Mouse (Mus musculus) layer of hippocampus, postnatal 10 days (tissue): Measurements from ENCODE around the gene Atg2b. TPM values are rescaled to one million over a fixed set of nuclear protein-coding genes. Genes with fewer than 3 reads are reported as not detected.

ENCODE experiments used
- DNase-seq, 2 experiments: peaks; one replicate each; pipeline ENCODE4 v3.0.0; 2021; ENCODE audit warnings: low spot score in 2 of 2
- total RNA-seq, 2 experiments: library from RNA; stranded (reverse); gene quantifications; 2 replicates each; pipeline ENCODE4 v1.2.3; 2021

Gene Atg2b
- total RNA-seq, 2 experiments from 2014 or later = 42.0 TPM

- no peak for DNase-seq
Observed at GRCm38 (mm10) chr12:105598503-105598902, 86.5 kb downstream of the Atg2b start.

- no peak for DNase-seq
Observed at GRCm38 (mm10) chr12:105597135-105597534, 87.9 kb downstream of the Atg2b start.

GRCm38 (mm10) chr12:105593471-105593870 is 91.5 kb downstream of the Atg2b start:
- DNase-seq = no peak

GRCm38 (mm10) chr12:105592361-105592761 is 92.7 kb downstream of the Atg2b start:
- DNase-seq = no peak

- no peak for DNase-seq
Observed at GRCm38 (mm10) chr12:105590786-105591185, 94.2 kb downstream of the Atg2b start.

- no peak for DNase-seq
Observed at GRCm38 (mm10) chr12:105587526-105587925, 97.5 kb downstream of the Atg2b start.

GRCm38 (mm10) chr12:105584851-105585250 is 100.2 kb downstream of the Atg2b start:
- peak; percentile 73 to 82 for DNase-seq

GRCm38 (mm10) chr12:105583484-105583883 is 101.5 kb downstream of the Atg2b start:
- no peak for DNase-seq

- DNase-seq = no peak
Observed at GRCm38 (mm10) chr12:105582486-105582885, 102.5 kb downstream of the Atg2b start.

GRCm38 (mm10) chr12:105580490-105580889 is 104.5 kb downstream of the Atg2b start:
- DNase-seq = no peak

GRCm38 (mm10) chr12:105574356-105574755 is 110.7 kb downstream of the Atg2b start:
- no peak for DNase-seq

GRCm38 (mm10) chr12:105572622-105573021 is 112.4 kb downstream of the Atg2b start:
- DNase-seq = no peak

GRCm38 (mm10) chr12:105571867-105572266 is 113.1 kb downstream of the Atg2b start:
- no peak for DNase-seq

Other genes with a start within 250 kb of the Atg2b start
- gene D430019H16Rik, start 231.4 kb downstream of the Atg2b start, total RNA-seq = 100 to 1,000 TPM; 158 to 166 TPM
- under 1 TPM; 0.57 to 0.60 TPM for gene Bdkrb2, start 122.0 kb downstream of the Atg2b start, total RNA-seq
- gene Bdkrb1, start 82.1 kb downstream of the Atg2b start, total RNA-seq = not detected
- gene Gskip, start 382 bp downstream of the Atg2b start, total RNA-seq = 10 to 100 TPM; 14.8 to 15.7 TPM
- gene Ak7, start 20.8 kb upstream of the Atg2b start, total RNA-seq = 1 to 10 TPM; 2.2 to 2.8 TPM
- gene Papola, start 99.5 kb upstream of the Atg2b start, total RNA-seq = 100 to 1,000 TPM; 131 to 149 TPM